In genomic region chr11:22759783-22760182, GRCm38 (mm10) we compare ENCODE assay signal across 24 mouse cellular contexts.
"Had no signal": no experiment of that assay in that cellular context is flagged by ENCODE, and none has a peak within 500 bp of the region (broad histone marks: within the 10 kb centered on the region; RNA-seq: fewer than 3 reads in every experiment).

No protein-coding gene starts in this region.

- H3K27ac ChIP-seq: heart, embryonic 13.5 days; heart, embryonic 15.5 days; hindbrain, embryonic 13.5 days; hindbrain, embryonic 15.5 days; hindbrain, postnatal 0 days; kidney, embryonic 15.5 days; limb, embryonic 13.5 days; limb, embryonic 15.5 days; liver, embryonic 12.5 days had no signal

- H3K4me1 ChIP-seq: heart, embryonic 15.5 days; hindbrain, embryonic 13.5 days; hindbrain, embryonic 15.5 days; limb, embryonic 13.5 days; limb, embryonic 15.5 days had no signal

- H3K9ac ChIP-seq: heart, embryonic 13.5 days; heart, embryonic 15.5 days; hindbrain, embryonic 13.5 days; hindbrain, embryonic 15.5 days; kidney, embryonic 15.5 days; limb, embryonic 13.5 days; limb, embryonic 15.5 days; liver, embryonic 12.5 days had no signal

- ATAC-seq: hindbrain, postnatal 0 days; intestine, embryonic 16.5 days; liver, embryonic 12.5 days had no signal

- H3K27me3 ChIP-seq: heart, embryonic 13.5 days; heart, embryonic 15.5 days; hindbrain, embryonic 13.5 days; hindbrain, embryonic 15.5 days; kidney, embryonic 15.5 days; limb, embryonic 13.5 days; limb, embryonic 15.5 days; liver, embryonic 12.5 days had no signal

- H3K4me3 ChIP-seq: heart, embryonic 13.5 days; heart, embryonic 15.5 days; hindbrain, embryonic 13.5 days; hindbrain, embryonic 15.5 days; kidney, embryonic 15.5 days; limb, embryonic 13.5 days; limb, embryonic 15.5 days; liver, embryonic 12.5 days had no signal

- H3K9me3 ChIP-seq: heart, embryonic 13.5 days; heart, embryonic 15.5 days; hindbrain, embryonic 13.5 days; hindbrain, embryonic 15.5 days; kidney, embryonic 15.5 days; limb, embryonic 13.5 days; limb, embryonic 15.5 days; liver, embryonic 12.5 days had no signal

- H3K36me3 ChIP-seq: heart, embryonic 13.5 days; heart, embryonic 15.5 days; hindbrain, embryonic 13.5 days; hindbrain, embryonic 15.5 days; kidney, embryonic 15.5 days; limb, embryonic 13.5 days; limb, embryonic 15.5 days; liver, embryonic 12.5 days had no signal

- DNase-seq: gastrocnemius, postnatal 14 days; gastrocnemius, postnatal 36 days; heart, adult 18-20 months; heart, postnatal 14 days; heart, postnatal 36 days; kidney, adult 11 months; kidney, adult 2 months; kidney, adult 9 months; kidney, postnatal 14 days; kidney, postnatal 36 days; layer of hippocampus, adult 9-11 months; layer of hippocampus, postnatal 36 days; left cerebral cortex, postnatal 4 days had no signal

- H3K4me2 ChIP-seq: heart, embryonic 11.5 days; heart, embryonic 13.5 days; heart, embryonic 15.5 days; hindbrain, embryonic 13.5 days; hindbrain, embryonic 15.5 days; kidney, embryonic 15.5 days; limb, embryonic 13.5 days; limb, embryonic 15.5 days; liver, embryonic 12.5 days had no signal
